Mouse (Mus musculus) bone marrow, adult 2 months (tissue): ENCODE measurements around the gene Apoa5.

ENCODE experiments used
- CTCF ChIP-seq: fragments of 200-500 bp; IDR thresholded peaks from 2 replicates; pipeline ENCODE4 v1.5.1; 2011; ENCODE audit warnings: low read length, control low read depth; ENCODE audit not compliant: control insufficient read depth, insufficient read depth
- POLR2A ChIP-seq: fragments of 200-500 bp; IDR thresholded peaks from 2 replicates; pipeline ENCODE4 v1.6.1; 2011; ENCODE audit warnings: low read depth, mild to moderate bottlenecking, control low read depth, low read length, borderline replicate concordance; ENCODE audit not compliant: control insufficient read depth

GRCm38 (mm10) chr9:46268343-46268873 lies at the start of gene Apoa5:
- TF ChIP-seq CTCF (no peak), POLR2A (no peak)
